Mouse (Mus musculus) gastrocnemius, postnatal 10 days (tissue): ENCODE data around the gene Pou2f2. TPM values are rescaled to one million over a fixed set of nuclear protein-coding genes. Genes with fewer than 3 reads are reported as not detected.
"Not testable (repeated sequence)": the region's sequence is repeated elsewhere in the genome, so short reads cannot be mapped to it uniquely, and the experiment has no call there.

Source experiments
- DNase-seq: peaks from one replicate; pipeline ENCODE4 v3.0.0; 2021; ENCODE audit warnings: mixed read lengths
- microRNA-seq, 2 experiments: library from miRNA; unstranded; fragments of <30 nt; microRNA quantifications; one replicate each; pipeline ENCODE4 v1.2.0; 2021
- total RNA-seq, 2 experiments: library from RNA; stranded (reverse); gene quantifications; 2 replicates each; pipeline ENCODE4 v1.2.3; 2021

The Pou2f2 gene
- total RNA-seq, 2 experiments from 2014 or later = 0.16 to 0.77 TPM

- no peak for DNase-seq
These were observed 120.7 kb downstream of the Pou2f2 start for GRCm38 (mm10) chr7:25058836-25059235.

DNA sequence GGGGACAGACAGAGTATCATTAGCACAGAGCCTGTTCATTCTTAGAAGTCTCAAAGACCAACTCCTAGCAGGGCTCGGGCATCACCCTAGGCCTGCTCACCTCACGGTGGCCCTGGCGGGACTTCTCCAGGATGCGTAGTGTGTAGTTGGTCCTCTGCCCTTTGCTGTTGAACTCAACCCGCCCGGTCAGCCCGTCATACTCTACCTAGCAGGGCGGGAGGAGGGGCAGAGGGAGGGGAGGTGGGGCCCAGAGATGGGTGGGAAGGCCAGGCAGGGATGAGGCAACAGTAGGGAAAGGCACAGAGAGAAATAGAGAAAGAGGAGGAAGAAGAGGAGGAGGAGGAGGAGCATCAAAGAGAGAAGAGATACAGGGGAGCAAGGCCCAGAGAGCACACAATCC is 121.1 kb downstream of the Pou2f2 start:
- no peak for DNase-seq

DNA sequence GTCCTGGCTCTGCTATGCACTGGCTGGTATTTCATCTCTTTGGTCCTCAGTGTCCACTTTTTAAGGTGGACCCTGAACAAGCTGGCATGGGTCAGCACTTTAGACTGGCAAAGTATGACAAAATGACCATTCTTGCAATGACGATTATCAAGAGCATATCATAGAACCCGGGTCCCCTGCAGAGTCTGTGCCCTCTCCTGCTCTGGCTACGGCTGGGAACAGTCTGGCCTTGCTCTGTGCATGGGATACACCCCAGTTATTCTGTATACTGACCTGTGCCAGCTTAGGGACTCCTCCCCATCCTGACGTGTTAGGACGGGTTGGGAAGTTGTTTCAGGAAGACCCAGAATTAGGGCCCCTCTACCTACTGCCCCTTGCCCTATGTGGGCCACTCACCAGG is 121.6 kb downstream of the Pou2f2 start:
- no peak for DNase-seq

DNA sequence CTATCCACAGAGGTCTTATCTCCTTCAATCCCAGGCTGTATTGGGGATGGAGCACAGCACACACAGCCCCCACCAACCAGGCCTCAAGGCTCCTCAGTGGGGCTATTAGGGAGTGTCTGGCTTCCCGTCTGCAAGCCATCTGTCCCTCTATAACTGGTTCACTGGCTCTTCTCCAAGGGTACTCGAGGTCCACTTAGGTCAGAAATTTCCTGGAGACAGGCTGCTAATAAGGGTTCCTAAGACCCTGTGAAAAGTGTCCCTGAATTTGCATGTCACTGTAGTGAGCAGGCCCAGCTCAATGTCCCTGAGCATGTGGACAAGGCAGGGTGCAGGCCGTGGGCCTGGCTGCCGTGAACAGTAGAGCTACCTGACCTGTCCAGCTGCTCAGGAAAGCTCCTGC is 122.6 kb downstream of the Pou2f2 start:
- no peak for DNase-seq

DNA sequence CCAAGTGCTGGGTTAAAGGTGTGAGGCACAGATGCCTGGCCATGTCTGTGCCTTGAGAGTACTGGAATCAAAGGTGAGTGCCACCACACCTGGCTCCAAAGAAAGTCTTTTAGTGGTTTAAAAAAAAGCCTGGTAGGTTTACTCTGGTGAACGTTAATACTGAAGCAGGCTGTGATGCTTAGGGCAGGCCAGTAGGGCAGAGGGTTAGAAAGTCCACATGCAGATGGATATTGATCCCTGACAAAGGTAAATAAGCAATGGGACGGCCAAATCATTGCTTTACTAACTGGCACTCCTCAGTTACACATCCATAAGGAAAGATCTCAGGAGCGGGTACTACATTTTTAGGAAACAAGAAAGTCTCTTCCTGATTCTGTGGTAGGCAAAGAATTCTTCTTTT is 126.9 kb downstream of the Pou2f2 start:
- DNase-seq = no peak

DNA sequence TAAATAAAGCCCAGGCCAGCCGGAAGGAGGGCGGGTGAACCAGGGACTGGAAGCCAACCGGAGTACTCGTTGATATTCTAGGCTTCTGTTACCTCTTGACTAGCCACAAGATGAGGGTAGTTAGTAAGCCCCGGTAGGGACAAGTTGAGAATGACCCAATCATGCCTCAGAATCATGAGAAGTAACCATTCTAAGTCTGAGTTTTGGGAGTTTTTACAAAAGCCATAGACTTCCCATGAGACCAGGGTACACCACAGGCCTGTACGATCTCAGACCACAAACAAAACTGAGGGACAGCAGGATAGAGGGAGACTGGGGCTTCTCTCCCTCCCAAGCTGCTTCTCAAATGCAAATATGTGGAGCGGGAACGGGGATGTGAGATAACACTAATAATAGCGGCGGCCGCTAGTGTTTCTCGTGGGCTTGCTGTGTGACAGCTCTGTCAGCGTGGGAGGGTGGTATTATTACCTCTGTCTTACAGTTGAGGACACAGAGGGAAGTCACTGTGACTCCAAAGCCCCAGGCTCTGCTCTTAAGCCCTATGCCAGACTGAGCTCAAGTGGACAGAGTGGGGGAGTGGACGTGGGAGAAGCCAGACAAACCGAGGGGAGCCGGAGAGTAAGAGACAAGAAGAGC is 130.1 kb downstream of the Pou2f2 start:
- DNase-seq = no peak

DNA sequence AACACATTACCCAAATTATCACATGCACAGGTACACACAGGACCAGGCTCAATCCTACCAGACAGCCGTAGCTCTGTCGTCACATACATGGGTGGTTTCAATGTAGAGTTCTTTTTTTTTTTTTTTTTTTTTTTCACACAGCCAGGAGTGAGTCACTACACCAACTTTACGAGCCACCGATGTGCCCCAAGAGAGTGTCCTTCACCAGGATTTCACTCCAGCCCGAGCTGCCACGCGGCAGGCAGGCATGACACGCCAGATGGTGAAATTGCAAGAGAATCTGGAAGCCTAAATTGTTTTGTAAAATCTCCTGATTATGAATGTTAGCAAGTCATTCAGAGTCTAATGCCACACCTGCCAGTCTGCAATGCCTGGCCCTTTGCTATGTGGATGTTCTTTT is 132.2 kb downstream of the Pou2f2 start:
- no peak for DNase-seq

DNA sequence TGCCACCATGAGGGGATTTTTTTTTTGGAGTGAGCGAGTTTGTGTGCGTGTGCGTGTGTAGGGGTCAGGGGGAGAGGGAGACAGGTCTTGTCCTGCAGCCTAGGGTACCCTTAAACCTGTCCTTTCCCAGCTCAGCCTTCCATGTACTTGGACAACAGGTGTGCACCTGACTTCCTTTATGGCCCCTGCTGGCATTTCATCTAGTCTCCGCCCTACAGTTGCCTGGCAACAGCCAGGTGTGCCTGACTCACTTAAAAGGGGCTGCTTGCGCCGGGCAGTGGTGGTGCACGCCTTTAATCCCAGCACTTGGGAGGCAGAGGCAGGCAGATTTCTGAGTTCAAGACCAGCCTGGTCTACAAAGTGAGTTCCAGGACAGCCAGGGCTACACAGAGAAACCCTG is 134.9 kb downstream of the Pou2f2 start:
- DNase-seq = not testable (repeated sequence)

DNA sequence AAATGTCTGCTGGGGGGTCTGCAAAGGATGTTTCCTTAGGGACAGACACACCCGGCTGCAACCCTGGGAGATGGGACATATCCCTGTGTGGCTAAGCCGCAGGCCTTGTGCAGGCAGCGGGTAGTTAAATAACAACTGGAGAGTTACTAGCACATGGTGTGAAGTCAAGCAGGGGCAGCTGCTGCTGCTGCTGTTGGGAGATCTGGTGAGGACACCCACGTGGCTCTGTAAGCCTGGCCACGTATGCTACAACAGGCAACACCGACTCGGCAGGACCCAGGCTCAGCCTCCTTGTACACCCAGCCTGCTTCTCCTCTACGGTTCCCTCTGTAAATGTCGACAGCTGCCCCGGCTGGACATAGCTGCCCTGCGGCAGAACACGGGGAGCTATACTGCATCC is 137.6 kb downstream of the Pou2f2 start:
- DNase-seq = no peak

Small RNAs within 50 kb of the gene (microRNA-seq; reads per million reads assigned to microRNA genes)
- gene Mir6537 (0 reads per million in 2 experiments), gene Mir7048 (0 reads per million in 2 experiments)

Other genes with a start within 250 kb of the Pou2f2 start
- gene Gm4881, start 235.2 kb downstream of the Pou2f2 start, total RNA-seq = not detected
- 100 to 1,000 TPM; 163 to 166 TPM for gene Rabac1, start 207.0 kb downstream of the Pou2f2 start, total RNA-seq
- 1 to 10 TPM; 1.9 to 4.0 TPM for gene Atp1a3, start 173.8 kb downstream of the Pou2f2 start, total RNA-seq
- 10 to 100 TPM in 1 of 2 experiments, 1 to 10 TPM in 1; 7.2 to 11.0 TPM for gene Grik5, start 107.4 kb downstream of the Pou2f2 start, total RNA-seq
- 1 to 10 TPM; 6.9 to 9.0 TPM for gene Zfp574, start 107.2 kb downstream of the Pou2f2 start, total RNA-seq
- gene Dedd2, start 40.9 kb upstream of the Pou2f2 start, total RNA-seq = 1 to 10 TPM; 6.3 to 7.4 TPM
- 1 to 10 TPM; 6.2 to 8.5 TPM for gene Zfp526, start 41.7 kb upstream of the Pou2f2 start, total RNA-seq
- 10 to 100 TPM; 51.1 to 60.2 TPM for gene Gsk3a, start 58.1 kb upstream of the Pou2f2 start, total RNA-seq
- 10 to 100 TPM; 14.9 to 18.4 TPM for gene Erf, start 71.0 kb upstream of the Pou2f2 start, total RNA-seq
- 10 to 100 TPM; 65.7 to 73.4 TPM for gene Cic, start 88.0 kb upstream of the Pou2f2 start, total RNA-seq
- gene Pafah1b3, start 118.3 kb upstream of the Pou2f2 start, total RNA-seq = 10 to 100 TPM in 1 of 2 experiments, 1 to 10 TPM in 1; 7.5 to 12.3 TPM
- gene Prr19, start 121.7 kb upstream of the Pou2f2 start, total RNA-seq = not detected
- gene Tmem145, start 126.4 kb upstream of the Pou2f2 start, total RNA-seq = not detected
- gene Megf8, start 137.4 kb upstream of the Pou2f2 start, total RNA-seq = 10 to 100 TPM; 24.0 to 27.2 TPM
- not detected for gene Cnfn, start 190.0 kb upstream of the Pou2f2 start, total RNA-seq
- gene Lipe, start 219.0 kb upstream of the Pou2f2 start, total RNA-seq = 10 to 100 TPM; 18.2 to 18.4 TPM
- not detected for gene Cxcl17, start 233.2 kb upstream of the Pou2f2 start, total RNA-seq